9 mouse cellular contexts compared by ENCODE assay signal in genomic region chr5:142327261-142327660, GRCm38 (mm10).
DNase-seq lines count a peak whose midpoint lies in the region; TF ChIP-seq lines count a peak whose summit lies in the region.
"Had no signal": no experiment of that assay in that cellular context is flagged by ENCODE, and none has a peak within 500 bp of the region (broad histone marks: within the 10 kb centered on the region; RNA-seq: fewer than 3 reads in every experiment).

No protein-coding gene starts in this region.

- intact Hi-C loops in left cerebral cortex, adult 2 months (cut with DNase I) = no loop called here
- intact Hi-C loops in left cerebral cortex, postnatal 25 days (cut with DNase I) = no loop called here

- H3K4me3 ChIP-seq in left cerebral cortex, adult 2 months = no peak overlapping the region
- H3K4me3 ChIP-seq: heart, embryonic 15.5 days had no signal

- peak; percentile 59 for TF ChIP-seq CTCF in left cerebral cortex, adult 2 months (IDR thresholded peaks at IDR 0.05)

- peak; percentile 29 to 74 for DNase-seq in adrenal gland, adult (ENCODE audit: inconsistent age in 2 of 2, low spot score in 1 of 2)
- DNase-seq in adrenal gland, adult 8-10 months = no peak
- DNase-seq in left cerebral cortex, adult 2 months (ENCODE audit: extremely low spot score in 1 of 2, low spot score in 2 of 2) = peak in 1 of 2 experiments; percentile 32
- DNase-seq in left cerebral cortex, postnatal 25 days (ENCODE audit: low spot score in 2 of 2) = no peak
- DNase-seq in adrenal gland, adult 2 months = peak; percentile 43
- DNase-seq in forelimb bud, embryonic 11.5 days (ENCODE audit: low read depth, low spot score) = peak; percentile 20
- DNase-seq in spleen, postnatal 10 days (ENCODE audit: low spot score in 2 of 2) = peak; percentile 13 to 68
- DNase-seq in frontal cortex, postnatal 10 days (ENCODE audit: low spot score in 2 of 2) = no peak

- no peak overlapping the region for H3K27ac ChIP-seq in left cerebral cortex, adult 2 months
- H3K27ac ChIP-seq: heart, embryonic 15.5 days had no signal

Comparison
In these comparisons a context has a peak if more than half of its experiments do, and no peak if none do; other contexts are left out.
1. DNase-seq: peak in adrenal gland, adult (2 of 2), adrenal gland, adult 2 months (single experiment), forelimb bud, embryonic 11.5 days (single experiment) and spleen, postnatal 10 days (2 of 2); none in adrenal gland, adult 8-10 months (single experiment), left cerebral cortex, postnatal 25 days (0 of 2) and frontal cortex, postnatal 10 days (0 of 2).